Mouse (Mus musculus): Measurements from ENCODE around the gene Gnao1. TPM values are rescaled to one million over a fixed set of nuclear protein-coding genes. Genes with fewer than 3 reads are reported as not detected.

The Gnao1 gene
- total RNA-seq (2021), result 10 to 100 TPM; 26.6 to 27.0 TPM

GRCm38 (mm10) chr8:93809686-93810027, at the start of gene Gnao1:
Gene Gnao1 (plus strand): TSS chr8:93809966.
- intact Hi-C loops (cut with DNase I), result loop anchor here (2.0 to 5.0 kb wide), 2 partner anchors 123 to 203 kb away; partner anchors contain the start of gene Amfr
- no peak for DNase-seq

GRCm38 (mm10) chr8:93777605-93778004, 32.2 kb upstream of the Gnao1 start:
- intact Hi-C loops (cut with DNase I), result no loop called here
- no peak for DNase-seq

- intact Hi-C loops (cut with DNase I), result no loop called here
These were observed 540 bp upstream of the Gnao1 start for GRCm38 (mm10) chr8:93809226-93809625.

GRCm38 (mm10) chr8:93810028-93810858, 477 bp downstream of the Gnao1 start:
- intact Hi-C loops (cut with DNase I), result loop anchor here (2.0 to 5.0 kb wide), 2 partner anchors 123 to 202 kb away; partner anchors contain the start of gene Amfr
- peak; percentile 84 to 85 for DNase-seq

More at GRCm38 (mm10) chr8:93809226-93809625, 540 bp upstream of the Gnao1 start:
- no peak for DNase-seq

DNA sequence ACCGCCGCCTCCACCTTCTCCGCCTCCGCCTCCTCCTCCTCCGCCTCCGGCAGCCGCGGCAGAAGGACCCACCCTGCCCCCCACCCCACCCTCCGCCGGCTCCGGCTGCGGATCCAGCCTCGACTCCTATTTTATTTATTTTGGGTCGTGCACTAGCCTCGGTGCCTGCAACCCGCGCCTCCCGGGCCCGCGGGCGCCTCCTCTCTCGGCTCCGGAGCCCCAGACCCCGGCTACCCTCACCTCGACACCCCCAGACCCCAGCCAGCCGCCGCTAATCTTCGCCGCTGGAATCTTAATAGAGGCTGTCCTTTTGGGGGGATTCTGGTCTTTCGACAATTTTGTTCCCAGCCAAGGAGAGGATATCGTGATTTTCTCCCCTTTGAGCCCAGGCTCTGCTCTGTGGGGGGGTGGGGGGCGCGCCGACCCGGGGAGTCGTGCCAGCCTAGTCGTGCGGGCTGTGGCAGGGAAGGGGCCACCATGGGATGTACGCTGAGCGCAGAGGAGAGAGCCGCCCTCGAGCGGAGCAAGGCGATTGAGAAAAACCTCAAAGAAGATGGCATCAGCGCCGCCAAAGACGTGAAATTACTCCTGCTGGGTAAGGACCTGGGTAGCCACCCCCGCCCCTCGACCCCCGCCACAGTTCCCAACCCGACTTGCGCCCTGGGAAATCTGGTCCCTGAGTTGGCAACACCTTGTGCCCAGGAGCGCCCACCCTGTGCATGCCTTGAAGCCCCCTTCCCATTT, 1.3 kb downstream of the Gnao1 start:
- intact Hi-C loops (cut with DNase I), result loop anchor here (2.0 to 5.0 kb wide), 2 partner anchors 122 to 201 kb away; partner anchors contain the start of gene Amfr
- no peak for DNase-seq

DNA sequence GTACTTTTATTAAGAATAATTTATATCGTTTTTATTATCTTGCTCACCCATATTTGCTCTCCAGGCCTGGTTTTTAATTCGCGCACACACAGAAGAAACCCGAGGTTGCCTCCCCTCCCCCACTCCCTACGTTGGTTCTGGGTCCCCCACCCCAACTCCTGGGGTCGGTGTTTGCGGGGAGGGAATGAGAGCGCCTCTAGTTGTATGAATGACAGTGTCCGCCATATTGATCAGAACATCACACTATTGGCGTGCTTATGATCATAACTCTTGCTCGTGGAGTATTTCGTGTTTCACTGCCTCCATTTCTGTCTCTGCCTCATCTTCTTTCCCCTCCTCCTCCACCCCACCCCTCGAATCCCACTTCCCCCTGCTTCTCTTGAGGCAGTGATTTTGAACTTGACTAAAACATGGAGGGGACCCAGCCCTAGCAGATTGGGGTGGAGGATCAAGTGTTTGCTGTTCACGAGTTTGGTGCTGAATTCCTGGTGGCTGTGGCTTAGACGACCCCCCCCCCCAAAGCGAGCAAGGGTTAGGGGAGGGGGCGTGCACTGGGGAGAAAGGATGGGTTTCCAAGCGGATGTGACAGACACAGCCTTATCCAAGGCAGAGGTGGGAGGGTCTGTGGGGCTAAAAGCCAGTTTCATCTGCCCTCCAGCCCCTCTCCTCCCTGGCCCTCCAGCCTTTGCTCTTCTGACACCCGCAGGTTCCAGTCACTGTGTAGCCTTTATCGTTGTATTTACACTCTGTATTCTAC, 2.1 kb downstream of the Gnao1 start:
- intact Hi-C loops (cut with DNase I), result loop anchor here (2.0 to 5.0 kb wide), 2 partner anchors 121 to 200 kb away; partner anchors contain the start of gene Amfr

GRCm38 (mm10) chr8:93812566-93813404, 3.0 kb downstream of the Gnao1 start:
- intact Hi-C loops (cut with DNase I), result loop anchor here (5.0 kb wide), 1 partner anchor 200 kb away; the partner anchor contains the start of gene Amfr
- DNase-seq, result no peak

More for the DNA sequence above, 2.1 kb downstream of the Gnao1 start:
- no peak for DNase-seq

DNA sequence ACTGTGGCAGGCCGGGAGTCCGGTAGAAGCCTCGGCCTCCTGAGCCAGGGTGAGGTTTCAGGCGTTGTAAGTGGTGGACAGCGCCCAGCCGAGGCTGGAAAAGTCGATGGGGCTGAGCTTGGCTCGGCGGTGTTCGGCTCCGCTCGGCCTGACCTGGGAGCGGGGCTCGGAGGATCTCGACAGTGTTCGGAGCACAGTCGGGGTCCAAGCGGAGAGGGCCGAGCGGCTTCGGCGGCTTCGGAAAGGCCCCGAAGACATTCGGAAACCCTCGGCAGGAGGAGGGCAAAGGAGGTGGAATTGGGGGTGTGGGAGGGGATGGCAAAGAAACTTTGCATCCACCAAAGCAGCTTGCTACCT, 3.6 kb downstream of the Gnao1 start:
- peak; percentile 81 to 88 for DNase-seq
- intact Hi-C loops (cut with DNase I), result loop anchor here (5.0 kb wide), 1 partner anchor 199 kb away; the partner anchor contains the start of gene Amfr

DNA sequence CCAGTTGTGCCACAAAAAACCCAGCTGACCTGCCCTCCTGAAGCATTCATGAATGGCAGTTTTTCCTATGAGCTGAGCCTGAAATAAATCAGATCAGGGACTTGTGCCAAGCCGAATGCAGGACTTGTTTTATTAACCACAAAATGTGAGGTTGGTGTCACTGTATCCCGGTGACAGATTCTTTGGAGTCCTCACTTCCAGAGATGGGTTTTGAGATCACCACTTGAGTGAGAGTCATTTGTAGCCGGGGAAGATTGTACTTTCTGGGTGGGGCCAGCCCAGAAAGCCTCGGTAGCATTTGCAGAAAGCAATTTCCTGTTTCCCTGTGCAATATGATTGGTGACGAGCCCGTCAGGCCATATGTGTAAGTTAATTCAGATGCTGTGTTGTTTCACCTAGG, 4.5 kb downstream of the Gnao1 start:
- no peak for DNase-seq
- intact Hi-C loops (cut with DNase I), result loop anchor here (5.0 kb wide), 1 partner anchor 198 kb away; the partner anchor contains the start of gene Amfr

- intact Hi-C loops (cut with DNase I), result no loop called here
- DNase-seq, result no peak
These were observed 6.5 kb downstream of the Gnao1 start for GRCm38 (mm10) chr8:93816226-93816625.

DNA sequence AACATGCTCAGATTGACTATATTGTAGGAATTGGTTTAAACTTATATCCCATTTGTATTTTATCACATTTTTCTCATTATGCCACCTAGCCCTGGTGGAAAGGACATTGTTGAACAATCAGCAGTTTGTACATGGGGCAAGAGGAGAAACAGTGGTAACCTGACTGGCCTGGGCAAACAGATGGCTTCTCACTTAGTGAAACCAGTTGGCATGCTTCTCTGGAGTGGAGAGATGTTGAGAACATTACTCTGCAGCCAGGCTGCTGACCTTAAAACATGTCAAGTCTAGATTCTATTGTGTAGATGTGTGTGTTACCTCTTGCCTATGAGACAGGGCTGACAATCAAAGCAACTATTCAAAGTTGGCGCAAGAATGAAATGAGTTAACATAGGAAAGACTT, 7.6 kb downstream of the Gnao1 start:
- no peak for DNase-seq
- intact Hi-C loops (cut with DNase I), result no loop called here

DNA sequence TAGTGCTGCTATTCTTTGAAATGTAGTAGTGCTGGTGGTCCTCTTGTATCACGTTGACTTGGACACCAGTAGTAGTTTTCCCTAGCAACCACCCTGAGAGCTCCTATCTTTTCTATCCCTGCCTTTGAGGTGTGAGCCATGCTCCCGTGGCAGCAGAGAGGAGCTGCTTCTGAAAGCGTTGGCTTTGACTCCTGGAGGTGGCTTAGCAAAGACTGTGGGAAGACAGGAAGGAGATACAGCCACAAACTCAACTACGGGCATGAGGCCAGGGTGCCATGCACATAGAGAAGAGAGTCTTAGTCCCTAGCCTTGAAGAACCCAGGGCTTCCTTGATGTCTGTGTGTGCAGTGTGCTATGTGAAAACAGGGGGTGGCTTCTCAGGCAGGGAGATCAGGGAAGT, 10.2 kb downstream of the Gnao1 start:
- DNase-seq, result no peak
- intact Hi-C loops (cut with DNase I), result no loop called here

- DNase-seq, result no peak
- intact Hi-C loops (cut with DNase I), result no loop called here
These were observed 11.6 kb downstream of the Gnao1 start for GRCm38 (mm10) chr8:93821327-93821726.

GRCm38 (mm10) chr8:93825317-93825716, 15.6 kb downstream of the Gnao1 start:
- DNase-seq, result no peak
- intact Hi-C loops (cut with DNase I), result no loop called here

DNA sequence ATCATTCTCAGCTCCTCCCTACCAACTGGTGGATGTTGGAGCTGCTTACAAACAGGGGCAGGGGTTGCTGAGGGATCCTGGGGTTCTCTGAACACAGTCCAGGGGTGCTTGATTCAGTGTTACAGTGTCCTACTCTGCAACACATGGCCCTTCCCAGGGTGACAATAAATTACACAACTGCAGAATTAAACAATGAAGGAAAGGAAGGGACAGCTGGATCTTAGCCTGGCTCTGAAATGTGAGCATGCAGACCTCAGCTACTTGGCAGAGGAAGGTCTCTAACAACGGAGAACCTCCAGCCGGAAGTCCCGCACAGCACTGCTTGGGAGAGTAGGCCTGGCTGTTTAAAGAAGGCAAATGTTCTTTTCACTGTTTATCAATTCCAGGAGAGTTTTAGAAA, 20.9 kb downstream of the Gnao1 start:
- no peak for DNase-seq
- intact Hi-C loops (cut with DNase I), result no loop called here

DNA sequence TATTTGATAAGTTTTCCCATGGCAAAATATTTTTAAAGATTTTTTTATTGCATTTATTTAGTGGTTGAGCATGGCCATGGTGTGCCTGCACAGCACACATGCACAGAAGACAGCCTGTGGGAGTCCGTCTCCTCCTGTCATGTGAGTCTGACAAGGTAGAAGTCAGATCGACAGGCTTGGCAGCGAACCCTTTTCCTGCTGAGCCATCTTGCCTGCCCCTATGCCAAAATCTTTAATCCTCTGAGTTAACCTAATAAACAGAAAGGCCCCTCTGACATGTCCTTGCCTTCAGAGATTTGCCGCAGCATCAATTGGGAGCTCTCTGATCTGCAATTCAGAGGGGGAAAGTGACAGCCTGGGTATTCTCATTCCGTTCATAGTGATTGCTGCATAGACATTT, 26.0 kb downstream of the Gnao1 start:
- intact Hi-C loops (cut with DNase I), result no loop called here
- DNase-seq, result no peak

GRCm38 (mm10) chr8:93839113-93839512, 29.3 kb downstream of the Gnao1 start:
- intact Hi-C loops (cut with DNase I), result no loop called here
- no peak for DNase-seq

DNA sequence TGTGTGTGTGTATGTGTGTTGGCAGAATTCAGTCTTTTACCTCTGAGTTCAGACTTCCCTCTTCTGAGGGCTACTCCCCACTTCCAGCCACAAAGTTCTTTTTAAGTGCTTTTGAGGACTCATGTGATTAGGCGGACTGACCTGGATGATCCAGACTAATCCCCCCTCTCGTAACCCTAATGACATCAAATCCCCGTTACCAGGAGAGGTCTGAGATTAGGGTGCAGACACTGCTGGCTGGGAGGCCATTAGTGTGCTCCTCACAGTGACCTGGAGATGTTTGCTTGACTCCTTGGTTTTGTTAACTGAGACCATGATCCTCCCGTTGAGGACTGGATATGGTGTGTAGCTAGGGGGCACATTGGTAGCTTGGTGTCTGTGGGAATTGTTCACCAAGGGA, 30.7 kb downstream of the Gnao1 start:
- intact Hi-C loops (cut with DNase I), result no loop called here
- no peak for DNase-seq

DNA sequence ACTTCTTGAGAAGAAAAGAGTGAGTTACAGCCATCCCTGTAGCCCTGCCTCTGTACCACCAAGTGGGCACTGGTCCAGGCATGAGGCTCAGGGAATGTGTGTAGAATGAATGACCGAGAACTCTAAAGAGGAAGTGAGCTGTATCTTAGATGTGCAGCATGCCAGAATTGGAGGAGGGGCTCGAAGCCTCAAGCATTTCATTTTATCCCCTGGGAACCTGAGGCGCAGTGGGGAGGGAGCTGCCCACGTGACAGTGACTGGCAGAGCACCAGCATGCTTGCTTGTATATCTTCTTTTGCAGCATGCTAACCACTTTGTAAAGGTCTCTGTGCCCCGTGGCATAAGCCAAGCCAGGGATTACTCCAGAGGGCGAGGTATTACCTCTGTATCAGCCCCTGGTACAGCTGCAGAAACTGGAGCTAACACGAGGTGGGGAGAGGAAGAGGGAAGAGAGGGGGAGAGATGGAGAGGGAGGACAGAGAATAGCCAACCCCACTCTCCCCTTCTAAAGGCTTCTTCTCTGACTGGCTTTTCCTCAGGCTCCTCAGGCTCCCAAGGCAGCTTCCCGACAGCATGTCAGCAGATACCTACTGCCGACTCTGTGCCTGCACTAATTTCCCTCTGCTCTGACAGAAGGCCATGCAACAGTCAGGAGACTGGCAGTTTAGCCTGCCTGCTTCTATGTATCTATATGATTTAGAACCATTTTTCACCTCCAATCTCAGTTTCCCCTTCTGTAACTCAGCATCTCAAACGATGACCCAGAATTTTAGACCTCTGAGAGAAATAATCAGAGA, 31.4 kb downstream of the Gnao1 start:
- intact Hi-C loops (cut with DNase I), result no loop called here
- peak; percentile 45 to 65 for DNase-seq

Data from heart, postnatal 36 days (tissue).